Mouse (Mus musculus) midbrain, embryonic 14.5 days (tissue): ENCODE results near the gene Cfap43. TPM values are rescaled to one million over a fixed set of nuclear protein-coding genes. Genes with fewer than 3 reads are reported as not detected.

Experiments
- ATAC-seq: fragments of 200-750 bp; cut with Nextera tagmentation; 2 replicates; pipeline ENCODE4 v1.8.0; 2017; ENCODE audit warnings: moderate number of reproducible peaks, moderate library complexity; ENCODE audit not compliant: low FRiP score, low TSS enrichment
- DNase-seq: peaks from one replicate; pipeline ENCODE4 v3.0.0-alpha.2; 2015
- H3K27ac ChIP-seq: fragments of 300-500 bp; sonication (generic); replicated peaks from 2 replicates; pipeline ENCODE4 v1.5.1; 2014; ENCODE audit warnings: mild to moderate bottlenecking, low read depth, low read length, moderate library complexity
- H3K27me3 ChIP-seq: fragments of 300-500 bp; sonication (generic); 2 replicates; pipeline ENCODE4 v1.6.1; 2014; ENCODE audit warnings: low read length, control low read depth, mixed read lengths; ENCODE audit not compliant: control insufficient read depth, insufficient read depth
- H3K36me3 ChIP-seq: fragments of 300-500 bp; sonication (generic); 2 replicates; pipeline ENCODE4 v1.6.1; 2014; ENCODE audit warnings: low read length, control low read depth; ENCODE audit not compliant: control insufficient read depth, insufficient read depth
- H3K4me1 ChIP-seq: fragments of 300-500 bp; sonication (generic); 2 replicates; pipeline ENCODE4 v1.6.1; 2014; ENCODE audit warnings: mild to moderate bottlenecking, antibody characterized with exemption, low read length, control low read depth; ENCODE audit not compliant: control insufficient read depth, insufficient read depth
- H3K4me2 ChIP-seq: fragments of 300-500 bp; sonication (generic); 2 replicates; pipeline ENCODE4 v1.6.1; 2014; ENCODE audit warnings: mild to moderate bottlenecking, low read length, moderate library complexity
- H3K4me3 ChIP-seq: fragments of 300-500 bp; sonication (generic); replicated peaks from 2 replicates; pipeline ENCODE4 v1.5.1; 2014; ENCODE audit warnings: low read depth, low read length
- H3K9ac ChIP-seq: fragments of 300-500 bp; sonication (generic); replicated peaks from 2 replicates; pipeline ENCODE4 v1.6.1; 2014; ENCODE audit warnings: mild to moderate bottlenecking, low read length, moderate library complexity
- H3K9me3 ChIP-seq: fragments of 300-500 bp; sonication (generic); 2 replicates; pipeline ENCODE4 v1.6.1; 2016; ENCODE audit warnings: low read length, control low read depth, mixed read lengths; ENCODE audit not compliant: control insufficient read depth
- WGBS: fragments of 180-500 bp; shearing (Covaris S2); extraction: QIAGEN DNeasy Blood & Tissue Kit; methylation state at CpG from one replicate; pipeline ENCODE4 v1.1.7; 2014; 5-methylcytosine and 5-hydroxymethylcytosine counted together
- microRNA-seq: library from miRNA; unstranded; fragments of <30 nt; microRNA quantifications from one replicate; pipeline ENCODE4, GENCODE M21; 2016
- polyA plus RNA-seq: library from polyadenylated mRNA; unstranded; fragments of >200 nt; fragmentation: Nextera tagmentation; extraction: Ambion mirVana; gene quantifications from 2 replicates; pipeline ENCODE4 v1.2.1, GENCODE M21; 2014

Cfap43 gene
- polyA plus RNA-seq, 1 experiment from 2014 or later, result 0.47 TPM

- 84% methylated on average over 9 of the region's 9 CpGs for WGBS
- no peak overlapping the region for H3K4me3 ChIP-seq
- H3K9me3 ChIP-seq, result no peaks in the 10 kb centered on the region
- DNase-seq, result no peak
- ATAC-seq, result no peak
- H3K36me3 ChIP-seq, result no peaks in the 10 kb centered on the region
- no peak overlapping the region for H3K27ac ChIP-seq
- no peak overlapping the region for H3K4me2 ChIP-seq
- 0 out of 2 replicates have a peak, but pooled peaks cover 3% of the 10 kb centered on the region for H3K4me1 ChIP-seq
- no peak overlapping the region for H3K9ac ChIP-seq
- H3K27me3 ChIP-seq, result no peaks in the 10 kb centered on the region
Measured at GRCm38 (mm10) chr19:47699743-47700142, 219.3 kb downstream of the Cfap43 start.

- Histone ChIP-seq H3K4me2 (no peak overlapping the region), H3K4me1 (0 out of 2 replicates have a peak, but pooled peaks cover 3% of the 10 kb centered on the region), H3K4me3 (no peak overlapping the region), H3K9me3 (no peaks in the 10 kb centered on the region), H3K27me3 (no peaks in the 10 kb centered on the region), H3K36me3 (no peaks in the 10 kb centered on the region), H3K27ac (no peak overlapping the region), H3K9ac (no peak overlapping the region)
- ATAC-seq, result no peak
- WGBS, result 88% methylated on average over 9 of the region's 9 CpGs
- DNase-seq, result no peak
Measured at GRCm38 (mm10) chr19:47698266-47698665, 220.8 kb downstream of the Cfap43 start.

GRCm38 (mm10) chr19:47697067-47697466 is 222.0 kb downstream of the Cfap43 start:
- no peak overlapping the region for H3K9ac ChIP-seq
- no peak overlapping the region for H3K27ac ChIP-seq
- DNase-seq, result no peak
- no peak overlapping the region for H3K4me2 ChIP-seq
- no peaks in the 10 kb centered on the region for H3K36me3 ChIP-seq
- no peaks in the 10 kb centered on the region for H3K27me3 ChIP-seq
- 0 out of 2 replicates have a peak, but pooled peaks cover 3% of the 10 kb centered on the region for H3K4me1 ChIP-seq
- H3K4me3 ChIP-seq, result no peak overlapping the region
- no peaks in the 10 kb centered on the region for H3K9me3 ChIP-seq
- no peak for ATAC-seq
- WGBS, result 73% methylated on average over 11 of the region's 11 CpGs

- ATAC-seq, result no peak
- DNase-seq, result no peak
- no peaks in the 10 kb centered on the region for H3K36me3 ChIP-seq
Measured at GRCm38 (mm10) chr19:47696411-47696810, 222.7 kb downstream of the Cfap43 start.

GRCm38 (mm10) chr19:47695725-47696124 is 223.4 kb downstream of the Cfap43 start:
- Histone ChIP-seq H3K4me3 (no peak overlapping the region), H3K4me1 (0 out of 2 replicates have a peak, but pooled peaks cover under 1% of the 10 kb centered on the region), H3K27me3 (no peaks in the 10 kb centered on the region), H3K9ac (no peak overlapping the region), H3K36me3 (no peaks in the 10 kb centered on the region), H3K27ac (no peak overlapping the region), H3K9me3 (no peaks in the 10 kb centered on the region), H3K4me2 (no peak overlapping the region)
- DNase-seq (no peak), ATAC-seq (no peak)
- WGBS, result 91% methylated on average over 6 of the region's 6 CpGs

More at GRCm38 (mm10) chr19:47696411-47696810, 222.7 kb downstream of the Cfap43 start:
- Histone ChIP-seq H3K9me3 (no peaks in the 10 kb centered on the region), H3K4me3 (no peak overlapping the region), H3K4me1 (0 out of 2 replicates have a peak, but pooled peaks cover 3% of the 10 kb centered on the region), H3K27me3 (no peaks in the 10 kb centered on the region), H3K9ac (no peak overlapping the region), H3K27ac (no peak overlapping the region), H3K4me2 (no peak overlapping the region)
- 95% methylated on average over 8 of the region's 8 CpGs for WGBS

- H3K27ac ChIP-seq, result no peak within 1 kb of the TSS
- no peak within 1 kb of the TSS for H3K4me3 ChIP-seq
- WGBS, result 86% methylated on average over 6 of the region's 6 CpGs
- H3K27me3 ChIP-seq, result no peaks in the 10 kb centered on the region
- no peaks in the 10 kb centered on the region for H3K4me1 ChIP-seq
- DNase-seq (no peak), ATAC-seq (no peak)
- H3K4me2 ChIP-seq, result no peak within 1 kb of the TSS
- H3K9me3 ChIP-seq, result no peaks in the 10 kb centered on the region
- no peak within 1 kb of the TSS for H3K9ac ChIP-seq
- H3K36me3 ChIP-seq, result no peaks in the 10 kb centered on the region
Measured at GRCm38 (mm10) chr19:47691994-47692393, 227.1 kb downstream of the Cfap43 start, which contains the start of gene Col17a1. Gene Col17a1 (minus strand): TSS chr19:47692094.

GRCm38 (mm10) chr19:47689592-47689991 is 229.5 kb downstream of the Cfap43 start:
- Histone ChIP-seq H3K36me3 (no peaks in the 10 kb centered on the region), H3K9ac (no peak overlapping the region), H3K9me3 (no peaks in the 10 kb centered on the region), H3K4me2 (no peak overlapping the region), H3K4me3 (no peak overlapping the region), H3K27me3 (no peaks in the 10 kb centered on the region), H3K4me1 (no peaks in the 10 kb centered on the region), H3K27ac (no peak overlapping the region)
- ATAC-seq (no peak), DNase-seq (no peak)
- 93% methylated on average over 7 of the region's 7 CpGs for WGBS

Small RNAs within 50 kb of the gene (microRNA-seq; reads per million reads assigned to microRNA genes)
- gene Gm22240 (not detected), gene Mir8090 (not detected)

Other genes starting within 250 kb of the Cfap43 start
- 0.09 and 0.29 TPM in 2 replicates for gene Col17a1, start 227.2 kb downstream of the Cfap43 start, polyA plus RNA-seq
- 168 and 176 TPM in 2 replicates for gene Sfr1, start 187.6 kb downstream of the Cfap43 start, polyA plus RNA-seq
- 115 and 150 TPM in 2 replicates for gene Gsto1, start 64.3 kb downstream of the Cfap43 start, polyA plus RNA-seq
- 1.0 and 1.2 TPM in 2 replicates for gene Gsto2, start 53.8 kb downstream of the Cfap43 start, polyA plus RNA-seq
- gene Itprip, start within 50 bp of the Cfap43 start, polyA plus RNA-seq, result 3.4 and 5.2 TPM in 2 replicates
- gene Cfap58, start 18.4 kb upstream of the Cfap43 start, polyA plus RNA-seq, result 0.47 and 0.89 TPM in 2 replicates